Mouse (Mus musculus): ENCODE results near the gene Spi1.
"Not testable (repeated sequence)": the region's sequence is repeated elsewhere in the genome, so short reads cannot be mapped to it uniquely, and the experiment has no call there.

The Spi1 gene

DNA sequence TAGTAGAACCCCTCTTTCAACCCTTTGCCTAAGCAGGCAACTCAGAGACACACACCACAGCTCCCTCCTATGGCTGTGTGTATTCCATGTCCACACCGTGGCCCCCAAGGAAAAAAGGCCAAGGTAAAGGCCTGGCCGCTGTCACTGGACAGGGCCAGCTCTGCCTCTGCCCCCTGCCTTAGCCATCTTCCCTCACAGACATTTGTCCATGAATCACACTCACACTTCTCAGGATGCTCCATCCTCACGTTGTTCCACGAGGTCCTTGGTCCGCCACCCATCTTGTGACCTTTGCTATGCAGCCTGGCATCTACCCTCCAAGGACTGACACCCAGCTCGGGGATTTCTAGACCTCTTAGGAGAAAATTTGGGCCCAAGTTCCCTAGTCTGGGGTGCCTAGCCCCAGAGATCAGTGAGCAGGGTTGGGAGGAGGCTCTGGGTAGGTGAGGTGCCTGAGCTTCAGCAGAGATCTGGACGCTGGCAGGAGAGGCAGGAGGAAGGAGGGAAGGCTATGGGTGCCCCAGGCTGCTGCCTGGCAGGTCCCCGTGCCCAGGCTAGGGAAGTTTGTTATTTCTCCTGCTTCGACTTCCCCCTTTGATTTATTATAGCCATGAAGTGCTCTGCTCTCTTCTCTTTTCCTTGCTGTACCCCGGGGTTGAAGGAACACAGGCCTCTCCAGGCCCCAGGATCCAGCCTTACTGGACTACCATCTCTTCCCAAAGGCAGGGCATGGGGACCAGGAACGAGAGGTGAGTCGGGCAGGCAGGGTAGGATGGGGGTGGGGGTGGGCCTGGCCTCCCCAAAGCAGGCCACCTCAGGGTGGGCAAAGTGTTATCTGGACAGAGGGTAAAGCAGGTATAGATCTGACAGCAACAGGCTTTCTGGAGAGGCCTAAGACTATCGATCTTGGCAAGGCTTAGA is at the start of gene Spi1:
Spi1 (plus strand) TSS at position 616 of the 921 bp plus-strand sequence.
- no peak for DNase-seq (ENCODE audit: low spot score)

- DNase-seq (ENCODE audit: low spot score): no peak
Observed at GRCm38 (mm10) chr2:91033000-91033399, 49.2 kb upstream of the Spi1 start.

- no peak for DNase-seq (ENCODE audit: low spot score)
Observed at GRCm38 (mm10) chr2:91035385-91035784, 46.8 kb upstream of the Spi1 start, which contains the start of gene Rapsn. Rapsn (plus strand) TSS chr2:91035620.

DNA sequence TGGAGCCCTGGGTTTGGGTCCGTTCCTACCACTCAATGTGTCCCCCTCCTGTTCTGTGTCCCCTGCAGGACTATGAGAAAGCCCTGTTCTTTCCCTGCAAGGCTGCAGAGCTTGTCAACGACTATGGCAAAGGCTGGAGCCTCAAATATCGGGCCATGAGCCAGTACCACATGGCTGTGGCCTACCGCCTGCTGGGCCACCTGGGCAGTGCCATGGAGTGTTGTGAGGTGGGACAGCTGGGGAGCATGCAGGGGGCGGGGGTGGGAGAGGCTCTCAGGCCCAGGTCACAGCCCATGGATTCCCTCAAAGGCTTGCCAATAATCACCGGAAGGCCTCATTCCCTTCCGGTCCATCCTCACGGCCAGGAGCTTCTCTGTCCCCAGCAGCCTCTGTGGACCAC is 40.4 kb upstream of the Spi1 start:
- no peak for DNase-seq (ENCODE audit: low spot score)

DNA sequence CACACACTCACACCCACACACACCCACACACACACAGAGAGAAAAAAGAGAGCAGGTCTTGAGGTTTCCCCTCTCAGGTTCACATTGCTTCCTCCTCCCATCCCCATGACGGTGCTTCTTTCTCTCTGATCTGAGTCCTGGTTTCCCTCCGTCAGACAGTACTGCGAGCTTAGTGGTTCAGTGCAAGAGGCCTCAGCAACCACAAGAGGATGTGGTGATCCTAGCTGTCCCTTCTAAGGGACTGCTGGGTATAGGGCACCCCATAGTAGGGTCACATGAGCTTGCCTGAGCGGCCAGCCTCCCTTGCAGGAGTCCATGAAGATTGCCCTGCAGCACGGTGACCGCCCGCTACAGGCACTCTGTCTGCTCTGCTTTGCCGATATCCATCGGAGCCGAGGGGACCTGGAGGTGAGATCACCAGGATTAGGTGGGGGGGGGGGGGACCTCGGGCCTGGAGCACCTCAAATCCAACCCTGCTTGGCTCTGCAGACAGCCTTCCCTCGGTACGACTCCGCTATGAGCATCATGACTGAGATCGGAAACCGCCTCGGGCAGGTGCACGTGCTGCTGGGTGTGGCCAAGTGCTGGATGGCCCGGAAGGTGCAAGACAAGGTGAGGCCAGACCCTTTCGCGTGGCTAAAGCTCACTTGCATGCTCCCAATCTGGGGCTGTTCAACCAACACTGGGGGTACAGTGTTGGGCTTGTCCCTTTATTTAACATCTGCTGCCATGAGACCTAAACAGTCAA is 39.4 kb upstream of the Spi1 start:
- no peak for DNase-seq (ENCODE audit: low spot score)

DNA sequence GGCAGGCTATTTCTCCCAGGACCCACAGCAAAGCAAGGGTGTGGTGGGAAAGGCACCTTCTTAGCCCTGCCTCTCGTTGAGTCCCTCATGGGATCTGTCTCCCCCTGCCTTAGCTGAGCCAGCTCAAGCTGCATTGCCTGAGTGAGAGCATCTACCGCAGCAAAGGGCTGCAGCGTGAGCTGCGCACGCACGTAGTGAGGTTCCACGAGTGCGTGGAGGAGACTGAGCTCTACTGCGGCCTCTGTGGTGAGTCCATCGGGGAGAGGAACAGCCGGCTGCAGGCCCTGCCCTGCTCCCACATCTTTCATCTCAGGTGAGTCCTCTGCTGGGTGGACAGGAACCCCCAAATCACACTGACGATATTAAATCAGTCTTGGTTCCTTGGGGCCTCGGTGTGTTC is 37.5 kb upstream of the Spi1 start:
- DNase-seq (ENCODE audit: low spot score): no peak

GRCm38 (mm10) chr2:91045805-91046204 is 36.4 kb upstream of the Spi1 start:
- not testable (repeated sequence) for DNase-seq (ENCODE audit: low spot score)

DNA sequence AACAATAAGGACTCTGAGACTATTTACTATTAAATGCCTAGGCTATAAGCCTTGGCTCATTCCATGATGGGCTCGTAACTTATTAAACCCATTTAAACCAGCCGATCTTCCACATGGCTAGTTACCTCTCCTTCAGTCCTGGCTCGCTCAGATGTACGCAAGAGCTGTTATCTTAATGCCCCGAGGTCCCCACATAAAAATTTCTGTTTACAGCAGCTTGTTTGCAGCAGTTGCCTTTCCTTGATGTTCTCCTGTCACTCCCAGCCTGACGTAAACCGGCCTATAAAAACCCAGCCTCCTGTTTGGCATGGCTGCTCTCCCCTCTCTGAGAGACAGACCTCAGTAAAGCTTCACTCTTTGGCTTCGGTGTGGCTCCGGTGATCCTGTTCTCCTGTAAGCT is 34.8 kb upstream of the Spi1 start:
- DNase-seq (ENCODE audit: low spot score): no peak

DNA sequence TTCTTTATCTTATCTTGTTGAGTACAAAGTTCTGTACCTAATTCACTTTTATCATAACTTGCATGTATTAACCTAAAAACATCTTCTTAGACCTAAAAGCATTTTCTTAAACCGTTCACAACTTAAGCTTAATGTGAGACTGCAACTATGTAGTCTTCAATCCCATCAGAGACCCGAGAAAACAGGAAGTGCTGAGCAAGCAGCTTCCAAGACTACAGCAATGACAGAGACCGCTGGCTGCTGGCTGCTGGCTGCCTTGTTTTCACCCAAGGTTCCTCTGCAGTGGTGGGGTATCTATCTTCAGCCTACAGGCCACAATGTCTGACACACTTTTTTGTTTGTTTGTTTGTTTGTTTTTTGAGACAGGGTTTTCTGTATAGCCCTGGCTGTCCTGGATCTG is 30.3 kb upstream of the Spi1 start:
- no peak for DNase-seq (ENCODE audit: low spot score)

GRCm38 (mm10) chr2:91052752-91053151 is 29.4 kb upstream of the Spi1 start:
- DNase-seq (ENCODE audit: low spot score): no peak

GRCm38 (mm10) chr2:91053181-91053933 is 28.8 kb upstream of the Spi1 start:
- DNase-seq (ENCODE audit: low spot score): no peak

- peak; percentile 89 for DNase-seq (ENCODE audit: low spot score)
Observed at GRCm38 (mm10) chr2:91053934-91054382, 28.2 kb upstream of the Spi1 start, which contains the start of gene Psmc3. Psmc3 (plus strand) TSS chr2:91054009.

DNA sequence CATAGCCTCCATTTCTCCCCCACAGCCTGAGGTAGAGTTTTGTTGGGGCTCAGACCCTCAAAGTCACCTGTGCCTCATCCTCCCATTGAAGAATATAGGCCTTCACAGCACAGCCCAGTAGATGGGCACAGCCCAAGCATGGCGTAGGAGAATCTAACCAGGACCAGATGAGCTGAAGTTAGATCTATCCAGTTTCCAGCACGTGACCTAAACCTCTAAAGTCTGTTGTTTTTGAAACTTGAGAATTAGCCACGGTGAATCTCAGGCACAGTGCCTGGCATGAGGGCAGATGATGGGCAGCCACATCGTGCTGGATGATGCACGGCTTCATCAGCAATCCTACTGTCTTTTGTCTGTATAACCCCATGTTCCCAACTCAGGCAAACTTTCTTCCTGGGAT is 23.8 kb upstream of the Spi1 start:
- DNase-seq (ENCODE audit: low spot score): no peak

- no peak for DNase-seq (ENCODE audit: low spot score)
Observed at GRCm38 (mm10) chr2:91059376-91059775, 22.8 kb upstream of the Spi1 start.

DNA sequence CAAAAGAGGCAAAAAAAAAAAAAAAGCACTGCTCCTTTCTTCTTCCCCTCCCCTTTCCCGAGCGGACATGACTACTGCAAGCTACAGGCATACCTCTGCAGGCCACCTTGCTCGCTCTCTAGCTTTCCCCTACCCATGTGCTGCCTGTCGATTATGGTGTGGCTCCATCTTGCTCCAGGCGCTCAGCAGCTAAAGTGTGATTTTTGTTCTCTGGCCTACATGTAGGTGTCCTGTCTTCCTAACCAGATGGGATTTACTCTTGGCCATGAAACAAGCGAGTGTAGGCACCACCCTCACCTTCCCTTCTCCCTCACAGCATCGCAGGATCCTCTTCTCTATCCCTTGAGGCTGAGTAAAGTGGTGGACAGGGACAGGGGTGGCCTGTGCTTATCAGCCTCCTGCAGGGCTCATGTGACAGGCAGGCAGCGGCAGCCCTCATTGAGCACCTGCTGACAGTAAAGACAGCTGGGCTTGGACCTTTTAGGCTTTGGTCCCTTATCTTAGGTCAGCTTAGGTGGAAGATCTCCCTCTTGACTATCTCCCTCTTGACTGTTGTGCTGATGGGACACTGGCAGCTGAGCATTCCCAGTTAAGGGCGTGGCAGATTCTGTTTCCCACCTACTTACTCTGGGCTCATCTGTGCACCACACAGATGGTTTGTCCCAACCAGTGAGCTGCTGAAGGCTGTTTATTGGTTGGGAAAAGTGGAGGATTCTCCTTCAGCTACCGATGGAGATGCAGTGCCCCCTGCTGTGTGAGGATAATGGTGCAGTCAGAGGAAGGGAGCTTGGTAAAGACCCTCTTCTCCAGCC is 21.4 kb upstream of the Spi1 start:
- no peak for DNase-seq (ENCODE audit: low spot score)

- DNase-seq (ENCODE audit: low spot score): no peak
Observed at GRCm38 (mm10) chr2:91061849-91062481, 20.2 kb upstream of the Spi1 start.

DNA sequence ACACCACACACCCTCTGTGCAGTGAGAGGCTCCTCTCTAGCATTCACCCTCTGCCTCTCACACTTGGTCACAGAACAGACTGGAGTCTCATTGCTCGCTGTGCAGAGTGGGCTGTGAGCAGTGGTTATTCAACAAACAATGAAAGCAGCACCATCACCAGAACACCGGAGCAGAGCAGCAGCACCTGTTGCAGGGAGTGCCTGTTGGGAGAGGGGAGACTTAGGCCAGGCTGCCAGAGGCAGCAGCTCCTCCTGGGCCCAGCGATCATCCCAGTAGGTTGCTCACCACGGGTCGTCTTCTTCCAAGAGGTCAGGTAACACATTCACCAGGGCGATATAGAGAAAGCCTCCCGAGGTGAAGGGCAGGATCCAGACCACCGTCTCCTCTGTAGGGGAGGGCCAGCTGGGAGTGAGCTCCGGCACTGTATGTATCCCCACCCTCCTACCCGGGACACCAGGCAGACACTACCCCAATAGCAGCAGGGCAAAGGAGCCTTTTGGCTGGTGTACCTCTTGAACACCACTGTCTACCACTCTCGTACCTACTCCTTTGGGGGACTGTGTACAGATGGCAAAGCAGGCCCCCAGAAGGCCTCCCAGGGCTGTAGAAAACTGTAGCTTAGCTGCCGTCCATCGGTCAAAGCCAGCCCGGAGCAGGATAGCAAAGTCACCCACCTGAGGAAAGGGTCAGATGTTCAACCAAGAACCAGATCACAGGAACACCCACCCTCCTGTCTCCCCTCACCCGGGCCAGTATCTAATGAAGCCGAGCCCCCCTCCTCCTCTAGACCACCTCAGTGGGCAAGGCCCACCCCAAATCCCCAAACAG is 19.2 kb upstream of the Spi1 start:
- DNase-seq (ENCODE audit: low spot score): no peak

GRCm38 (mm10) chr2:91064211-91064610 is 18.0 kb upstream of the Spi1 start:
- DNase-seq (ENCODE audit: low spot score): no peak

DNA sequence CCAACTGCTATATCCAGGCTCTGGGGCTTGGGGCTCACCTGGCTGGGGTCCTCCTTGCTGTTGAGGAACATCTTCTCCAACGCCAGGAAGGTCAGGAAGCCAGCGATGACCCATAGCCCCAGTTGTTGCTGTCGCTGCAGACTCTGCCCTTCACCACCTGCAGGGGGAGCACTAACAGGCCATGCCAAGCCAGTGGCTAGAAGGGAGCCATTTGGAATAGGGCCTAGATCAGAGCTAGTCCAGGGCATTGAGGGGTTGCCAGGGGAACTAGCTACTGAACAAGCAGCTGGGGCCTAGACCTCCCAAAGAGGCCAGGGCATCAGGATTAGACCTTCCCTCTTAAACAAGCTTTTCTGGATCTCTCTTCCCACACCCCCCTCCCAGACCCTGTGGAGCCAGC is 16.6 kb upstream of the Spi1 start:
- DNase-seq (ENCODE audit: low spot score): no peak

GRCm38 (mm10) chr2:91066455-91066854 is 15.7 kb upstream of the Spi1 start:
- DNase-seq (ENCODE audit: low spot score): no peak

Data from urinary bladder, postnatal 10 days (tissue).